Mouse (Mus musculus): ENCODE results near the gene Plcb3.
A peak's percentile ranks its signal among the peaks of the same experiment; 100 is the strongest.

Plcb3 gene

GRCm38 (mm10) chr19:6975537-6976521 lies at the start of gene Plcb3:
Gene Plcb3 (minus strand): TSS chr19:6976470.
- DNase-seq = peak; percentile 77

- DNase-seq = peak; percentile 47
Observed at GRCm38 (mm10) chr19:7020224-7020641, 44.0 kb upstream of the Plcb3 start.

- no peak for DNase-seq
Observed at GRCm38 (mm10) chr19:7019191-7019590, 42.9 kb upstream of the Plcb3 start, which contains the start of gene Fermt3. Gene Fermt3 (minus strand): TSS chr19:7019469.

- DNase-seq = no peak
Observed at GRCm38 (mm10) chr19:7018546-7018945, 42.3 kb upstream of the Plcb3 start.

- DNase-seq = no peak
Observed at GRCm38 (mm10) chr19:7017541-7018457, 41.5 kb upstream of the Plcb3 start.

GRCm38 (mm10) chr19:7014481-7015135 lies 38.3 kb upstream of the Plcb3 start:
- DNase-seq = no peak

GRCm38 (mm10) chr19:7013984-7014383 lies 37.7 kb upstream of the Plcb3 start:
- DNase-seq = no peak

- DNase-seq = no peak
Observed at GRCm38 (mm10) chr19:7012426-7012825, 36.2 kb upstream of the Plcb3 start.

GRCm38 (mm10) chr19:7006892-7007593 lies 30.8 kb upstream of the Plcb3 start:
- no peak for DNase-seq

- DNase-seq = peak; percentile 46
Observed at GRCm38 (mm10) chr19:6999360-7000063, 23.2 kb upstream of the Plcb3 start.

- DNase-seq = peak; percentile 45
Observed at GRCm38 (mm10) chr19:6997721-6998290, 21.5 kb upstream of the Plcb3 start.

GRCm38 (mm10) chr19:6996006-6996405 lies 19.7 kb upstream of the Plcb3 start, which contains the start of the genes Nudt22 and Trpt1:
Gene Nudt22 (minus strand): TSS chr19:6996117.
Gene Trpt1 (plus strand): TSS chr19:6996131.
- peak; percentile 90 for DNase-seq

- peak; percentile 74 for DNase-seq
Observed at GRCm38 (mm10) chr19:6995255-6995991, 19.2 kb upstream of the Plcb3 start.

GRCm38 (mm10) chr19:6994489-6994888 lies 18.2 kb upstream of the Plcb3 start:
- DNase-seq = peak; percentile 50

- peak; percentile 41 for DNase-seq
Observed at GRCm38 (mm10) chr19:6994002-6994401, 17.7 kb upstream of the Plcb3 start.

- DNase-seq = peak; percentile 42
Observed at GRCm38 (mm10) chr19:6993011-6993770, 16.9 kb upstream of the Plcb3 start.

GRCm38 (mm10) chr19:6992011-6992858 lies 16.0 kb upstream of the Plcb3 start, which contains the start of gene Dnajc4:
Gene Dnajc4 (minus strand): TSS chr19:6992572.
- peak; percentile 97 for DNase-seq

GRCm38 (mm10) chr19:6991166-6991565 lies 14.9 kb upstream of the Plcb3 start:
- peak; percentile 48 for DNase-seq

Data from cerebellum, adult 11-12 months (tissue).